Mouse (Mus musculus) liver, embryonic 18 days (tissue): Measurements from ENCODE around the gene Gmeb1. TPM values are rescaled to one million over a fixed set of nuclear protein-coding genes. Genes with fewer than 3 reads are reported as not detected.

Source experiments
- polyA plus RNA-seq: library from polyadenylated mRNA; depleted of rRNA; stranded (reverse); fragments of >200 nt; gene quantifications from 2 replicates; pipeline ENCODE4 v1.2.3, GENCODE M21; 2012; rRNA removed

The Gmeb1 gene
- 6.7 and 7.5 TPM in 2 replicates for polyA plus RNA-seq

DNA sequence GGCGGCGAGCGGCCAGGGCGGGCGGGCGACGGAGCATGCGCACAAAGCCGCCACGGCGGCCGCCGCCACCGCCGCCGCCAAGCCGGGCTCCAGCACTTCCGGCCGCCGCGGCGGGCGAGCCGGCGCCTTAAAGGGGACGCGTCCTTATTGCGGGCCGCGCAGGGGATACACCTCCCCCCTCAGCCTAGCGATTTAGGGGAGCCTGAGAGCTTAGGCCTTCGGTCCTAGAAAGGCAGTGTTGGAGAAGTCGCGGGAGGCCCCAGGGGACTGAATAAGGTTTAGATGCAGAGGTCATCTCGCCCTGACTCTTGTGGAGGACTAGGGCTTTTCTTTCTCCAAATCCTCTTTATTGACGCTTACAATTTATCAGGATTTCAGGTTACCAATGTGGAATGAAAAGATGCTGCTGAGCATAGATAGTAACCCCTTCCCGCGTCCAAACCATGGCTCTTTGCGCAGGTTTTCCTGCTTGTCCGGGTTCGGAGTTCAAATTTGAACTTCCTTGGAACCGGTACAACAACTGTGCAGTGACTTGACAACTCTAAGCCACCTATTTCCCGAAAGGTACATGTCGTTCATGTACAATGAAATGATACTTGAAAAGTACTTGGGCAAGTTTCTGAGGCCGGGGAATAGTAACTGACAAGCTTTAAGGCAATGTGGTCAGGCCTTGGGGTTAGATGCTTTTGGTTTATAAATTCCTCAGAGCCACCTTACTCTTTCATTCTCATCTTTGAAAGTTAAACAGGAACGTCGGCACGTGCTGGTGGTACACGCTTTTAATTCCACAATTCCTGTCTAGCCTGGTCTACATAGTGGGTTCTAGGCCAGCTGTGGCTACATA, at the start of gene Gmeb1:
Gene Gmeb1 (minus strand): TSS at position 89 of the 844 bp plus-strand sequence.

DNA sequence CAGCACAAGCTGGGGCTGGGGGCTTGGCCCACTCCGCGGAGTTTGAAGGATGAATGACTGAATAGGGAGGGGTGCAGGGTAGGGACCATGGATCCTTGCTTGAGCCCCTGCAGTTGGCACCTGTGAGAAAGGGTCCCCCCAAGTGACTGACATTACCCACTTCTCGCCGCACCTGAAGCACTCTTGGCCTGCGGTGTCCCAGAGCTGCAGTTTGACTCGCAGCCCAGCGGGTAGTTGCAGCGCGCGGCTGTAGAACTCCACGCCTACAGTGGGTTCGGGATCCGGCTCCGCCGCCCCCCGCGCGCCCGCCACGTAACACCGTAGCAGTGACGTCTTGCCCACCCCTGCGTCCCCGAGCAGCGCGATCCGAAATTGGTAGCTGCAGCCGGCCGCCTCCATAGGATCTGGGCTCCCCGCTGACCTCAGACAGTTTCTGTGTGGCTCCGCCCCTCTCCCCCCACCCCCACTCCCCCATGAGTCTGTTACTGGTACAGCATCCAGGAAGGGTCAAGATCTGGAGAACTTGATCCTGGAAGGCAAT, 41.6 kb upstream of the Gmeb1 start, which contains the start of gene Rab42:
Gene Rab42 (minus strand): TSS at position 447 of the 541 bp plus-strand sequence.

DNA sequence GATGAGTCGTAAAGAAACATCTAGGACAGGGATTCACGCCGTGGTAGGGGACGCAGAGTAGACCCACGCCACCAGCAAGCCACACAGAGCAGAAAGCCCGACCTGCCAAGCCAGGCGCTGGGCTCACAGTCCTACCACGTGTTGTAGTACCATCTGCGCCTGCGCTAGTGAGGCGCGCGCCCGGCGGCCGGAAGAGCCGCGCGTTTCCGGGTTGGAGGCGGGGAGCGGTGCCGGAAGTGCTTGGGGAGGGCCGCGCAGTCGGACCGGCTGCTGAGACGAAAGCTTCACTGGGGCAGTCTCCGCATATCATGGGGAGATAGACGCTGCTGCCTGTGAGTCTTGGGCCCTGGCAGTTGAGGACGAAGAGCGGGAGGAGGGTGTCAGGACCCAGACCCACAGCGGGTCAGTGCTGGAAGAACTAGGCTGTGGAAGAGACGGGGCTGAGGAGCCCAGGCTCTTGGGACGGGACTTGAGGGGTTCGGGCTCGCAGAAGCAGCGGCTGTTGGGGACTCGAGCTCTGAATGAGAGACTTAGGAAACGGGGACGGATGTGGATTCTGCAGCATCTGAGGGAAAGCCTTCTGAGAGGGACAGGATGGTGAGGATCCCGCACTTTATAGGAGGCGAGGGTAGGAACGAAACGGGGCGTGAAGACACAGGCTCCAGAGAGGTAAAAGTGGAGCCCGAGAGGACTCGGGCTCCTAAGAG, 12.9 kb upstream of the Gmeb1 start, which contains the start of gene Taf12:
Gene Taf12 (plus strand): TSS at position 220 of the 707 bp plus-strand sequence.

DNA sequence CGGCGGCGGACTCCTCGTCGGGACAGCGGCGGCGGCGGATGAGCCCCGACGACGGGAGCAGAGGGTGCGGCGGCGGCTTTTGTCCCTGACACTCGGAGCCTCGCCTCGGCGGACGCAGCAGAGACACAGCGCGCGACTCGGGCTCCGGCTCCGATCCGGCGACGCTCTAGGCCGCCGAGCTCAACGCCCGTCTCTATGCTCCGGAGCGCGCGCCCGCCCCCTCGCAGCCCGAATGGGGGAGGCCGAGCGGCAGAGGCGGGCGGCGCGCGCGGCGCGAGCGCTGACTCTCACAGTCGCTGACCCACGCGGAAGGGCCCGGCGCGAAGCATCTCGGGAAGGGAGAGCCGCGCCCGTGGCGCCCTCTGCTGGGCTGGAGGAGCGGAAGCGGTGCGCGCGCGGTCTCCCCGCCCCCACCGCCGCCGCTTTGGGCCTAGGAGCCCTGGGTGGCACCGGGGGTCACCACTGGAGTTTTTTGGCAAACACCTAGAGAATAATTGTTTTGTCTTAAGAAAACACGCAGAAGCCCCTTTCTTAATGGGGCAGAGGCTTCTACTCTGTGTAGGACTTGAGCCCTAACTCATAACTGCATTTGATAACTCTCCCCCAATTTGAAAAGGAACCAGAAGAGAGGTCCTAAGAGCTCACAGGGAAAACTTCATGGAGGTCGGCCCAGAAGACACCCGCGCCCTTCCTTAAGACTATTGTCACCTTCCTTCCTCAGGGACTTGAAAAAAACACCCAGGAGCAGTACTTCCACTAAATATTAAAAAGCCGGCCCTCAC, 49.3 kb downstream of the Gmeb1 start, which contains the start of gene Ythdf2:
Gene Ythdf2 (minus strand): TSS at position 351 of the 782 bp plus-strand sequence.

Other genes with a start within 250 kb of the Gmeb1 start
- 0.07 TPM in 2 replicates for gene Gm10300, start 186.9 kb downstream of the Gmeb1 start, polyA plus RNA-seq
- 72.0 and 77.9 TPM in 2 replicates for gene Epb41, start 186.3 kb downstream of the Gmeb1 start, polyA plus RNA-seq
- gene Oprd1, start 117.1 kb downstream of the Gmeb1 start, polyA plus RNA-seq = 0.01 and 0.02 TPM in 2 replicates
- 7.1 and 7.3 TPM in 2 replicates for gene Ythdf2, start 49.3 kb downstream of the Gmeb1 start, polyA plus RNA-seq
- gene Taf12, start 12.8 kb upstream of the Gmeb1 start, polyA plus RNA-seq = 12.4 and 15.0 TPM in 2 replicates
- gene Rab42, start 41.8 kb upstream of the Gmeb1 start, polyA plus RNA-seq = 0.22 and 0.36 TPM in 2 replicates
- 7.2 and 7.3 TPM in 2 replicates for gene Trnau1ap, start 67.9 kb upstream of the Gmeb1 start, polyA plus RNA-seq
- gene Rcc1, start 92.0 kb upstream of the Gmeb1 start, polyA plus RNA-seq = 10.5 and 11.0 TPM in 2 replicates
- gene Phactr4, start 160.9 kb upstream of the Gmeb1 start, polyA plus RNA-seq = 4.7 and 6.5 TPM in 2 replicates
- gene Med18, start 202.3 kb upstream of the Gmeb1 start, polyA plus RNA-seq = 2.9 and 3.9 TPM in 2 replicates
- gene Sesn2, start 248.9 kb upstream of the Gmeb1 start, polyA plus RNA-seq = 3.5 and 3.8 TPM in 2 replicates